Mouse (Mus musculus) forebrain, postnatal 0 days (tissue): Measurements from ENCODE around the gene Tspan3. TPM values are rescaled to one million over a fixed set of nuclear protein-coding genes. Genes with fewer than 3 reads are reported as not detected.

ENCODE experiments used
- ATAC-seq: fragments of 200-750 bp; cut with Nextera tagmentation; 2 replicates; pipeline ENCODE4 v1.8.0; 2017; ENCODE audit warnings: mild to moderate bottlenecking, moderate library complexity
- DNase-seq: peaks from one replicate; pipeline ENCODE4 v3.0.0-alpha.2; 2015
- H3K27ac ChIP-seq: fragments of 300-500 bp; sonication (generic); 2 replicates; pipeline ENCODE4 v1.5.1; 2014; ENCODE audit warnings: low read depth, mild to moderate bottlenecking, antibody characterized with exemption, low read length, moderate library complexity, mixed read lengths
- H3K27me3 ChIP-seq: fragments of 300-500 bp; sonication (generic); 2 replicates; pipeline ENCODE4 v1.6.1; 2014; ENCODE audit warnings: mild to moderate bottlenecking, low read length, mixed read lengths; ENCODE audit not compliant: insufficient read depth
- H3K36me3 ChIP-seq: fragments of 300-500 bp; sonication (generic); 2 replicates; pipeline ENCODE4 v1.6.1; 2014; ENCODE audit warnings: mild to moderate bottlenecking, moderate library complexity; ENCODE audit not compliant: insufficient read depth
- H3K4me1 ChIP-seq: fragments of 300-500 bp; sonication (generic); 2 replicates; pipeline ENCODE4 v1.6.1; 2014; ENCODE audit warnings: antibody characterized with exemption; ENCODE audit not compliant: insufficient read depth
- H3K4me2 ChIP-seq: fragments of 300-500 bp; sonication (generic); 2 replicates; pipeline ENCODE4 v1.6.1; 2014; ENCODE audit warnings: low read depth, mild to moderate bottlenecking, moderate library complexity
- H3K4me3 ChIP-seq: fragments of 300-500 bp; sonication (generic); 2 replicates; pipeline ENCODE4 v1.5.1; 2014; ENCODE audit warnings: low read depth, low read length, mixed read lengths
- H3K9ac ChIP-seq: fragments of 300-500 bp; sonication (generic); 2 replicates; pipeline ENCODE4 v1.6.1; 2014; ENCODE audit warnings: mild to moderate bottlenecking
- H3K9me3 ChIP-seq: fragments of 300-500 bp; sonication (generic); 2 replicates; pipeline ENCODE4 v1.6.1; 2016; ENCODE audit warnings: low read length
- CTCF ChIP-seq: sonication (generic); IDR thresholded peaks from 2 replicates; pipeline ENCODE4 v1.5.1; 2016; ENCODE audit warnings: antibody characterized with exemption, control low read depth, low read depth
- WGBS: fragments of 180-500 bp; shearing (Covaris S2); extraction: QIAGEN DNeasy Blood & Tissue Kit; methylation state at CpG from one replicate; pipeline ENCODE4 v1.1.7; 2014; 5-methylcytosine and 5-hydroxymethylcytosine counted together
- polyA plus RNA-seq: library from polyadenylated mRNA; unstranded; fragments of >200 nt; fragmentation: Nextera tagmentation; extraction: Ambion mirVana; gene quantifications from 2 replicates; pipeline ENCODE4 v1.2.1, GENCODE M21; 2015
- total RNA-seq: library from RNA; depleted of rRNA; stranded (reverse); fragments of >200 nt; gene quantifications from 2 replicates; pipeline ENCODE4 v1.2.3, GENCODE M21; 2014

Tspan3 gene
- total and polyA plus RNA-seq, 2 experiments from 2014 or later: 430 to 649 TPM

DNA sequence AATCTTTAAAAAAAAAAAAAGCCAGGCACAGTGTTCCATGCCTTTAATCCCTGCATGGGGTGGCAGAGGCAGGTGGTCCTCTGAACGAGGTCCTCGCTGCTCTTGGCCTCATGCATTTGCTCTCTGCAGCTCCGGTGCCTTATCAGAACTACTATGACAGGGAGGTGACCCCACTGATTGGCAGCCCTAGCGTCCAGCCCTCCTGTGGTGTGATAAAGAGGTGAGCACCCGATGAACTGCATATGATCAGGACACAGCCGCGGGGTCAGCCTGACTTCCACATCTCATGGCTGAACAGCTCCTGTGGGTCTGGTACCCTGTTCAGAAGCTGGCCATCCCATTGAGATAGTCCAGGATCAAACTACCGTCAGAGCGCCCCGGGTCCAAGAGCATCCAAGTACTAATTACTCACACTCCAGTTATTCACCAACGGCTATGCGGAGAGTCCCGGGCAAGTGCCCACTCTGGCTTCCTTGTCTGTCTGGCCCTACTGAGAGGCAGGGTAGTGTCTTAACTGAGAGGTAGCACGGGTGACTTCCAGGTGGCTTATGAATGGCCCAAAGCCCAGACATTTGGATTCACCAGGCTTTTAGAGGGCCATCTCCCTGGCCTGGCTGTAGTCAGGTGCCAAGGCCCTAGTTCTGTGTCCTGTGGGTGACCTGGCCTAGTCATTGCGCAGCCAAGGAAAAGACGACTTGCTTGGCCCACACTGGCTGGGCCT lies 38.7 kb downstream of the Tspan3 start:
- Histone ChIP-seq H3K4me1 (no peaks in the 10 kb centered on the region), H3K4me2 (no peak overlapping the region), H3K27me3 (no peaks in the 10 kb centered on the region), H3K9ac (no peak overlapping the region), H3K9me3 (no peaks in the 10 kb centered on the region), H3K27ac (no peak overlapping the region), H3K4me3 (no peak overlapping the region), H3K36me3 (peaks cover 30% of the 10 kb centered on the region)
- no peak for DNase-seq
- 84% methylated on average over 16 of the region's 16 CpGs for WGBS
- no peak for ATAC-seq
- TF ChIP-seq CTCF: no peak

DNA sequence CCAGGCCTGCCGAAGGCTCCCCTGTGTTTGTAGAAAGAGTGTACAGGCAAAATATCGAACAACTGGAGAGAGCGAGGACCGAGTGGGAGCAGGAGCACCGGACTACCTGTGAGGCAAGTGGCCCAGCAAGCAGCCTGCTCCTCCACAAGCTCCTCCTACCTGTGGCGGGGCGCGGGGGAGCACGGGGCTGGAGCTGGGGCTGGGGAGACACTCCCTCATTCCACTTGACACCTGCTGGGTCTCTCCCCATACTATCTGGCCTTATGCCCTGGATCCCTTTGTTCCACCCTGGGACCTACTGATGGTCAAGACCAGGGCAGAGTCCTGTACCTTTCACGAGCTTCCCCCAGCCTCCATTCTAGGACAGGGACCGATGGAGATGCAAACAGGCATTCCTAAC lies 40.7 kb downstream of the Tspan3 start:
- DNase-seq (no peak), ATAC-seq (no peak)
- Histone ChIP-seq H3K4me3 (no peak overlapping the region), H3K9me3 (no peaks in the 10 kb centered on the region), H3K27ac (no peak overlapping the region), H3K36me3 (peaks cover 23% of the 10 kb centered on the region), H3K4me1 (no peaks in the 10 kb centered on the region), H3K9ac (no peak overlapping the region), H3K27me3 (no peaks in the 10 kb centered on the region), H3K4me2 (no peak overlapping the region)
- no peak for TF ChIP-seq CTCF
- 31% methylated on average over 11 of the region's 11 CpGs for WGBS

DNA sequence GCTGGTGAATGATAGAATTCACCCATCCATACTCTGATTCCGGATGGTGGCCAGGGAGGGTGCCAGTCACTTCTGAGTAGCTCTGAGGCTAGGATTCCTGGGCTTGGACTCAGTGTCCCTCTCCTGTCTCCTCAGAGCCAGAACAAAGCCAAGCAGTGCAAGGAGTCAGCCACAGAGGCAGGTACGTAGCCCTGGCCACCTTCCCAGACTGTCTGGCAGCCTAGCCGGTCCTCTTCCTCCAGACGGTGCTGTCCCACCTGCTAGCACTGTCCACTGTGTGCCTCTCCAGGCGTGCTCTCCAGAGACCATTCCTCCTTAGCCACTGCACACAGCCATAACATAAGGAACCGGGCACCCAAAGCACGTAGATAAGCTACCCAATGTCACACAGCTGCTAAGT lies 41.7 kb downstream of the Tspan3 start:
- H3K9me3 ChIP-seq: no peaks in the 10 kb centered on the region
- H3K4me3 ChIP-seq: no peak overlapping the region
- H3K27ac ChIP-seq: no peak overlapping the region
- TF ChIP-seq CTCF: no peak
- peaks cover 15% of the 10 kb centered on the region for H3K36me3 ChIP-seq
- ATAC-seq (no peak), DNase-seq (no peak)
- H3K4me1 ChIP-seq: peaks cover 6% of the 10 kb centered on the region
- no peak overlapping the region for H3K9ac ChIP-seq
- no peak overlapping the region for H3K4me2 ChIP-seq
- H3K27me3 ChIP-seq: no peaks in the 10 kb centered on the region
- WGBS: 68% methylated on average over 7 of the region's 7 CpGs

DNA sequence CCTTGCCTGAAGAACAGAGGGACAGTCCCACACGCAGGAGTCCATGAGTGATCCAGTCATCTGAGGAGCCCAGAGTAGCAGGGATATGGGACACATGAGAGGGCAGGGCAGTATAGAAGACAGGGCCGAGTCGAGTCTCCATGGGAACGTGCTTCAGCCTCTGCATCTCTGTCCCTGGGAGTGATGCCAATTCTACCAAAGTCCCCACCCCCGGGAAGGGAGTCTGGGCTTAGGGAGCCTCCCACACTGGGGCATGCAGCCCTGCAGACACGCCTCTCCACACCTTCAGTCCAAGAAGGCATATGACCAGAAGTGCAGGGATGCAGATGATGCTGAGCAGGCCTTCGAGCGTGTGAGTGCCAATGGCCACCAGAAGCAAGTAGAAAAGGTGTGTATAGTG lies 42.3 kb downstream of the Tspan3 start:
- TF ChIP-seq CTCF: no peak
- no peak overlapping the region for H3K27ac ChIP-seq
- WGBS: 34% methylated on average over 8 of the region's 8 CpGs
- H3K27me3 ChIP-seq: no peaks in the 10 kb centered on the region
- H3K4me1 ChIP-seq: peaks cover 6% of the 10 kb centered on the region
- no peak overlapping the region for H3K9ac ChIP-seq
- H3K9me3 ChIP-seq: no peaks in the 10 kb centered on the region
- no peak overlapping the region for H3K4me2 ChIP-seq
- peaks cover 8% of the 10 kb centered on the region for H3K36me3 ChIP-seq
- no peak overlapping the region for H3K4me3 ChIP-seq
- ATAC-seq: no peak
- no peak for DNase-seq

DNA sequence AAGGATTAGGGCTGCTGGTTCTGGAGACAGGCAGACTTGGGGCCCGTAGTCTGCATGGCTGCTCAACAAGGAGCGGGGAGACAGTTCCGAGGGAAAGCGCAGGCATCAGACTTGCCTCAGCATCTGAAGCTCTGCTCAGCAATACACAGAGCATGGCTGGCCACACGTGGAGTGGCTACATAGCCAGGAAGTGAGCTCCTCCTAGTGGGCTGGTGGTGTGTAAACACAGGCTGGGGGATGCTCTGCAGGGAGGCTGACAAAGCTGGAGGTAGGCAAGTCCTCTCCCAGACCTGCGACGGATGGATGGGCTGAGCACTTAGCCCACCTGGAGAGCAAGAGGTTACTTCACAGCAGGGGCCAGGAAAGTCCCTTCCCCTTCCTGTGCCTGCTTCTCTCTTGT lies 44.2 kb downstream of the Tspan3 start:
- Histone ChIP-seq H3K36me3 (no peaks in the 10 kb centered on the region), H3K4me1 (peaks cover 6% of the 10 kb centered on the region), H3K9me3 (no peaks in the 10 kb centered on the region), H3K4me3 (no peak overlapping the region), H3K4me2 (no peak overlapping the region), H3K9ac (no peak overlapping the region), H3K27me3 (no peaks in the 10 kb centered on the region), H3K27ac (no peak overlapping the region)
- ATAC-seq (peak; percentile 58), DNase-seq (peak; percentile 63)
- WGBS: 28% methylated on average over 7 of the region's 7 CpGs
- peak; percentile 79 for TF ChIP-seq CTCF

DNA sequence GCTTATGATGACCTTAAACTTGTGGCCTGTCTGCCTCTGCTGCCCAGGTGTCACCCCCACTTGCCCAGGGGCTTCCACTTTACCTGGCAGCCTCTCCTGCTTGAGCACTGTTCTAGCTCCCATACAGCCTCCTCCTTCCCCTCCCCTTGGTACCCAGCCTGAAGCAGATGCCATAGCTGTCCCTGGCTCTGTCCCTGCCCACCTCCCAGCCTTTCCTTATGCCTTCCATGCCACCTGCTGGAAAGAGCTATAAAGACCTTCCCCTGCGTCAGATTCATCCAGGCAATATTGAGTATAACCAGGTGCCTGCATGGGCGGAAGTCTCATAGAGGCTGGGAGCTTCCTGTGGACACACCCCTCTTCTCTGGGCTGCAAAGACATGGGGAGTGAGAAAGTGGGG lies 45.6 kb downstream of the Tspan3 start:
- no peak for DNase-seq
- WGBS: 70% methylated on average over 2 of the region's 2 CpGs
- H3K4me2 ChIP-seq: no peak overlapping the region
- no peaks in the 10 kb centered on the region for H3K9me3 ChIP-seq
- peaks cover 6% of the 10 kb centered on the region for H3K4me1 ChIP-seq
- H3K36me3 ChIP-seq: no peaks in the 10 kb centered on the region
- ATAC-seq: no peak
- H3K27ac ChIP-seq: no peak overlapping the region
- TF ChIP-seq CTCF: peak; percentile 23; the same call in 1 of the 2 replicates
- no peaks in the 10 kb centered on the region for H3K27me3 ChIP-seq
- no peak overlapping the region for H3K9ac ChIP-seq
- H3K4me3 ChIP-seq: no peak overlapping the region

DNA sequence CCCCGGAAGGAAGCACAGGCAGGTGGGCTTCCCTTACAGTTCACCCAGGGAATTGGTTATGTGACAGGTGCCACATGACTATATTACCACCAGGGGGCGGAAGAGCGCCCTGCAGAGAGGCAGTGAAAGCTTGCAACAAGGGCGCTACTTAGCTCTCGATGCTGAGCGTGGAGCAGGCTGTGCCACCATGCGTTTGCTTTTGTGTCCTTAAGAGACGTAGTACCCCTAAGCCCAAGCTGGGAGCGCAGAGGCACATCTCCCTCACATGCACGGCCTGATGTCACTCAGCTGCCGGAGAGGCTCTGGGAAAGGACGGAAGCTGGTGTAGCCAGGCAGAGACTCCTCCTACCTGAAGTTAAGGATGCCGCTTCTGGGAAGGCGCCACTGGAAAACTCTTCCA lies 46.7 kb downstream of the Tspan3 start:
- ATAC-seq (peak; percentile 91), DNase-seq (peak; percentile 93)
- H3K4me3 ChIP-seq: peak overlapping the region; percentile 16
- H3K4me2 ChIP-seq: peak overlapping the region; percentile 48
- no peaks in the 10 kb centered on the region for H3K36me3 ChIP-seq
- 6% methylated on average over 14 of the region's 14 CpGs for WGBS
- H3K9ac ChIP-seq: no peak overlapping the region
- H3K9me3 ChIP-seq: no peaks in the 10 kb centered on the region
- peaks cover 6% of the 10 kb centered on the region for H3K4me1 ChIP-seq
- H3K27ac ChIP-seq: no peak overlapping the region
- peak; percentile 98 for TF ChIP-seq CTCF
- no peaks in the 10 kb centered on the region for H3K27me3 ChIP-seq
